22 mouse cellular contexts compared by ENCODE assay signal in the genomic region with DNA sequence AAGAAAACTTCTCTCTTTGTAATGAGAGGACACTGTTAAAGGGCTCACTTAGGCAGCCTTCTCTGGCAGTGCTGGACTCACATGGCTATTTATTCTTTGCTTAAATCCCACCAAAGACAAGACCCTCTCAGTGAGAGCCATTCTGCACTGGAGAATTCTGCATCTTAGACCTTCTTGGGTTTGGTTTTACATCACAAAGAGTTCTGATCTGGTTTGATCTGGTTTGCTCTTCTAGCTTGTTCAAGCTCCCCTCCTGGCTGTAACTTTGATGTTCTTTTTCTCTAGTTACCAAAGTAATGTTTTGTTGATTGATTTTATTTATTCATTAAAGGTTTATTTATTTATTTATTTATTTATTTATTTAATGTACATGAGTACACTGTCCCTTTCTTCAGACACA. TPM values are rescaled to one million over a fixed set of nuclear protein-coding genes. Genes with fewer than 3 reads are reported as not detected.
A peak's percentile ranks its signal among the peaks of the same experiment; 100 is the strongest.
DNase-seq lines count a peak whose midpoint lies in the region; ATAC-seq and TF ChIP-seq lines count a peak whose summit lies in the region.
"Had no signal": no experiment of that assay in that cellular context is flagged by ENCODE, and none has a peak within 500 bp of the region (broad histone marks: within the 10 kb centered on the region; RNA-seq: fewer than 3 reads in every experiment).

No protein-coding gene starts in this region.

- no peak for ATAC-seq in intestine, postnatal 0 days
- no peak for ATAC-seq in megakaryocyte, adult 5-6 weeks (ENCODE audit: poor library complexity, severe bottlenecking)
- no peak for ATAC-seq in hindbrain, embryonic 13.5 days (ENCODE audit: low FRiP score)
- ATAC-seq: forebrain, embryonic 13.5 days; forebrain, embryonic 15.5 days; forebrain, postnatal 0 days had no signal

- peak overlapping the region; percentile 55; the same call in 1 of the 2 replicates for H3K27ac ChIP-seq in ES-Bruce4 (ENCODE audit: insufficient read depth, low read length)
- H3K27ac ChIP-seq in macrophage: peak overlapping the region; percentile 49
- no peak overlapping the region for H3K27ac ChIP-seq in intestine, postnatal 0 days (ENCODE audit: low read depth, low read length)
- H3K27ac ChIP-seq in hindbrain, embryonic 13.5 days: no peak overlapping the region
- H3K27ac ChIP-seq: embryonic facial prominence, embryonic 13.5 days; embryonic facial prominence, embryonic 15.5 days; forebrain, embryonic 13.5 days; forebrain, embryonic 15.5 days had no signal

- H3K4me2 ChIP-seq in intestine, postnatal 0 days (replicated peaks; ENCODE audit: low read depth): no peak overlapping the region
- H3K4me2 ChIP-seq in hindbrain, embryonic 13.5 days: no peak overlapping the region
- H3K4me2 ChIP-seq: embryonic facial prominence, embryonic 13.5 days; embryonic facial prominence, embryonic 15.5 days; forebrain, embryonic 13.5 days; forebrain, embryonic 15.5 days had no signal

- no peaks in the 10 kb centered on the region for H3K27me3 ChIP-seq in ES-Bruce4 (ENCODE audit: control insufficient read depth, insufficient read depth, low read length, poor library complexity, severe bottlenecking)
- H3K27me3 ChIP-seq in intestine, postnatal 0 days (replicated peaks; ENCODE audit: control insufficient read depth, insufficient read depth, low read length): no peaks in the 10 kb centered on the region
- no peaks in the 10 kb centered on the region for H3K27me3 ChIP-seq in hindbrain, embryonic 13.5 days
- H3K27me3 ChIP-seq: embryonic facial prominence, embryonic 13.5 days; embryonic facial prominence, embryonic 15.5 days; forebrain, embryonic 13.5 days; forebrain, embryonic 15.5 days had no signal

- intact Hi-C loops in left cerebral cortex, postnatal 25 days (cut with DNase I): no loop called here

- DNase-seq in ES-CJ7 (ENCODE audit: low read depth, low spot score): peak; percentile 71
- DNase-seq in ZHBTc4 (ENCODE audit: low read depth, low spot score): peak; percentile 59
- DNase-seq in left cerebral cortex, postnatal 25 days (ENCODE audit: low spot score in 2 of 2): no peak
- DNase-seq: adrenal gland, postnatal 10 days; cerebellum, adult 11 months; cerebellum, adult 18-20 months; cerebellum, adult 8-10 months; cerebellum, adult 9-11 months; cerebellum, postnatal 14 days; cerebellum, postnatal 36 days; embryo, embryonic 11 days; forebrain, postnatal 0 days had no signal

- no peak for TF ChIP-seq POLR2A in ES-Bruce4 (IDR thresholded peaks at IDR 0.05; ENCODE audit: insufficient read depth, low read length)

- no peaks in the 10 kb centered on the region for H3K79me2 ChIP-seq in macrophage (ENCODE audit: inconsistent target)

- no peak for TF ChIP-seq EP300 in ES-Bruce4 (IDR thresholded peaks at IDR 0.05; ENCODE audit: insufficient read depth, low read depth, low read length)

- peaks cover 3% of the 10 kb centered on the region; the same call in 1 of the 2 replicates for H3K9me3 ChIP-seq in ES-Bruce4 (replicated peaks; ENCODE audit: control insufficient read depth, insufficient read depth, low read length, poor library complexity, severe bottlenecking)
- H3K9me3 ChIP-seq in intestine, postnatal 0 days (ENCODE audit: control insufficient read depth): no peaks in the 10 kb centered on the region
- H3K9me3 ChIP-seq in hindbrain, embryonic 13.5 days: no peaks in the 10 kb centered on the region
- H3K9me3 ChIP-seq: embryonic facial prominence, embryonic 13.5 days; embryonic facial prominence, embryonic 15.5 days; forebrain, embryonic 13.5 days; forebrain, embryonic 15.5 days had no signal

- H3K9ac ChIP-seq in ES-Bruce4 (ENCODE audit: low read depth, poor library complexity, severe bottlenecking): no peak overlapping the region
- no peak overlapping the region for H3K9ac ChIP-seq in intestine, postnatal 0 days (ENCODE audit: low read depth, low read length)
- H3K9ac ChIP-seq in hindbrain, embryonic 13.5 days: no peak overlapping the region
- H3K9ac ChIP-seq: embryonic facial prominence, embryonic 13.5 days; embryonic facial prominence, embryonic 15.5 days; forebrain, embryonic 13.5 days; forebrain, embryonic 15.5 days; forebrain, postnatal 0 days had no signal

- H3K4me1 ChIP-seq in ES-Bruce4 (ENCODE audit: control insufficient read depth, insufficient read depth, low read length): no peaks in the 10 kb centered on the region
- no peaks in the 10 kb centered on the region for H3K4me1 ChIP-seq in intestine, postnatal 0 days (replicated peaks; ENCODE audit: control insufficient read depth, insufficient read depth, low read length)
- no peaks in the 10 kb centered on the region for H3K4me1 ChIP-seq in hindbrain, embryonic 13.5 days (replicated peaks)
- H3K4me1 ChIP-seq: embryonic facial prominence, embryonic 15.5 days; forebrain, embryonic 13.5 days; forebrain, embryonic 15.5 days had no signal

- TF ChIP-seq CTCF in ES-Bruce4 (IDR thresholded peaks at IDR 0.05; ENCODE audit: low read depth, low read length): no peak
- TF ChIP-seq CTCF in intestine, postnatal 0 days (IDR thresholded peaks at IDR 0.05; ENCODE audit: low read depth): no peak

- H3K4me3 ChIP-seq in ES-Bruce4 (ENCODE audit: low read depth, low read length) (no peak overlapping the region), macrophage (ENCODE audit: inconsistent target) (no peak overlapping the region)
- no peak overlapping the region for H3K4me3 ChIP-seq in intestine, postnatal 0 days (ENCODE audit: low read depth, low read length)
- no peak overlapping the region for H3K4me3 ChIP-seq in hindbrain, embryonic 13.5 days
- H3K4me3 ChIP-seq: embryonic facial prominence, embryonic 13.5 days; embryonic facial prominence, embryonic 15.5 days; forebrain, embryonic 13.5 days; forebrain, embryonic 15.5 days had no signal

- H3K36me3 ChIP-seq in ES-Bruce4 (ENCODE audit: control insufficient read depth, insufficient read depth, low read length, poor library complexity, severe bottlenecking) (no peaks in the 10 kb centered on the region), macrophage (ENCODE audit: inconsistent target) (no peaks in the 10 kb centered on the region)
- H3K36me3 ChIP-seq in intestine, postnatal 0 days (ENCODE audit: control insufficient read depth, insufficient read depth): no peaks in the 10 kb centered on the region
- no peaks in the 10 kb centered on the region for H3K36me3 ChIP-seq in hindbrain, embryonic 13.5 days
- H3K36me3 ChIP-seq: embryonic facial prominence, embryonic 13.5 days; embryonic facial prominence, embryonic 15.5 days; forebrain, embryonic 15.5 days had no signal

RNA-seq across cellular contexts. Expression of a gene that starts 30.2 kb away (rescaled TPM):
- polyA plus RNA-seq in ES-Bruce4 (2011; ENCODE audit: insufficient read depth, insufficient read length, low read depth, missing spikeins) (7.0 and 7.4 TPM in 2 replicates), macrophage (2018) (18.3 to 37.2 TPM (median 28.5 TPM) in 3 replicates)
- total RNA-seq in macrophage (2018; cell fraction: chromatin; rRNA removed): 10 to 100 TPM; 28.1 to 73.3 (median 48.2) TPM
- 10 to 100 TPM; 17.4 to 25.5 (median 20.3) TPM for total RNA-seq in macrophage (2018; cell fraction: cytosol; rRNA removed)
- total RNA-seq in macrophage (2018; cell fraction: nucleus; rRNA removed): 10 to 100 TPM; 25.9 to 69.3 (median 37.5) TPM
- polyA plus RNA-seq in intestine, postnatal 0 days (2015; fragmentation: Nextera tagmentation; extraction: Ambion mirVana): 3.6 and 3.8 TPM in 2 replicates
- 1 to 10 TPM; 5.7 to 6.4 TPM for total RNA-seq in left cerebral cortex, postnatal 25 days (2021)
- 14.4 and 15.9 TPM in 2 replicates for total RNA-seq in megakaryocyte, adult 5-6 weeks (2015)
- total RNA-seq in megakaryocyte, adult 5-6 weeks (2017): 6.4 and 8.4 TPM in 2 replicates
- polyA plus RNA-seq in hindbrain, embryonic 13.5 days (2015; fragmentation: Nextera tagmentation; extraction: Ambion mirVana): 2.1 and 2.5 TPM in 2 replicates
- total RNA-seq: MEL had no signal

Comparison
In these comparisons a context has a peak if more than half of its experiments do, and no peak if none do; other contexts are left out.
1. H3K27ac ChIP-seq: peak in ES-Bruce4 (single experiment) and macrophage (single experiment); none in intestine, postnatal 0 days (single experiment) and hindbrain, embryonic 13.5 days (single experiment).
2. DNase-seq: peak in ES-CJ7 (single experiment) and ZHBTc4 (single experiment); none in left cerebral cortex, postnatal 25 days (0 of 2).